Mouse (Mus musculus) gastrocnemius, adult 8-10 months (tissue): ENCODE results near the gene Nalcn. TPM values are rescaled to one million over a fixed set of nuclear protein-coding genes. Genes with fewer than 3 reads are reported as not detected.
"Not testable (repeated sequence)": the region's sequence is repeated elsewhere in the genome, so short reads cannot be mapped to it uniquely, and the experiment has no call there.

ENCODE experiments used
- DNase-seq, 2 experiments: peaks; one replicate each; pipeline ENCODE4 v3.0.0; 2022; ENCODE audit warnings: low spot score in 2 of 2
- total RNA-seq, 4 experiments: library from RNA; stranded (reverse); gene quantifications; 2 replicates each; pipeline ENCODE4 v1.2.4; 2022

Nalcn gene
- under 1 TPM; 0.10 to 0.40 (median 0.25) TPM for total RNA-seq

DNA sequence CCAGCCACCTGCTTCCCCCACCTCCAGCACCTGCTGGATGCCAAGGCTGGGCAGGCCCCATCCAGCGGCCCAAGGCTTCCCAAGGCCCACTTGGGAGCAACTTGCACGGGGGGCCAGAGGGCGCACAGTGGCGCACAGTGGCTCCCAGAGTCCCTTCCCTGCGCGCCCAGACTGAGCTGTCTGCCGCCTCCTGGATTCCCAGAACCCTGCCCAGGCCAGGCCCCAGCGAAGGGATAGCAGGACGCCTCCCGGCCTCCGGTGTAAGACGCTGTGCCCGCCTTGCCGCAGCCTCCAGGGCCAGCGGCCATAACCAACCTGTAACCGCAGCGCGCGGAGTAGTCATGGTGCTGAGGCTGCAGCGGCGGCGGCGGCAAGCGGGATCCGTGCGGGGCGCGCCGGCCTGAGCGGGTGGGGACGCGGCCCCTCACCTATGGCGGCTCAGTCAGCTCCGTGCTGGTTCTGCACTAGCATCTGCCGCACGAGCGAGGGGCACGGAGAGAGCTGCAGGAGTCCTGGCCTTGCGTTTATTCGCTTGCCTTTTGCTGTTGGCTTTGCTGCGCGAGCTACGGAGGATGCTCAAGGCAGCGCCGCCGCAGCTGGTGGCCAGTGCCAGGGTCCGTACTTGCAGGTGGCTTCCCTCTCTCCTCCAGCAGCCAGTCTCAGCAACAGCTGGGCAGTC, at the start of gene Nalcn:
Gene Nalcn, minus strand, starts transcription at position 644 of the 679 bp plus-strand sequence.
- no peak for DNase-seq

DNA sequence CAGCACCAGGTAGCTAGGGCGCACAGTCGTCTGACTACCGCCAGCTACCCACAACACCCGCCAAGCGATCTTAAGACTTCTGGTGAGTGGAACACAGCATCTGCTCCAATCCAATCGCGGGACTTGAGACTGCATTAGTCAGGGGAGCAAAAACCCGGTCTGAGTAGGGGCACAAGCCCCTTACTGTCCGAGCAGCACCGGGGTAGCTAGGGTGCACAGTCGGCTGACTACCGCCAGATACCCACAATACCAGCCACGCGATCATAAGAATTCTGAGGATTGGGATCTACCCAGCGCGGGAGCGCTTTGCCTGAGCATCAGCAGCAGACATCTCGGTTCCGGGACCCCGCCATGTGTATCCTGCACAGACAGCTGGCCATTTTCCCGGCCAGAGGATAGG, 44.1 kb upstream of the Nalcn start:
- DNase-seq: not testable (repeated sequence)

DNA sequence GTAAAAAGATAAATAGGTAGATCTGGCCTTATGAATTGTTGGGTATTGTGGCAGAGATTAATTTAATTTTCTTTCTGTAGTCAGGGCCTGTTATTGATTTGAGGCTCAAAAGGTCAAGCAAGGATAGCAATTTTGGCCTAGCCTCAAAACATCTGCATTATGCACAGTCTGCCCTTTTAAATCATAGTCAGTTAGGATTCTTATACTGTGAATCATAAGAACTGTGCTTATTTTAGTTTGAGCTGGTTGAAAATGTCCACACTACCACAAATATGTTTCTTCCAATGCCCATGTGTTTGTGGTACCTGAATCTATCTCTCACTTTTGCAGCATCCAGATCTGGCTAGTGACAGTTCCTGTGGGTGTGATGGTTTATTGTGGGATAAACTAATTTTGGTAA, 37.5 kb upstream of the Nalcn start:
- DNase-seq: no peak

DNA sequence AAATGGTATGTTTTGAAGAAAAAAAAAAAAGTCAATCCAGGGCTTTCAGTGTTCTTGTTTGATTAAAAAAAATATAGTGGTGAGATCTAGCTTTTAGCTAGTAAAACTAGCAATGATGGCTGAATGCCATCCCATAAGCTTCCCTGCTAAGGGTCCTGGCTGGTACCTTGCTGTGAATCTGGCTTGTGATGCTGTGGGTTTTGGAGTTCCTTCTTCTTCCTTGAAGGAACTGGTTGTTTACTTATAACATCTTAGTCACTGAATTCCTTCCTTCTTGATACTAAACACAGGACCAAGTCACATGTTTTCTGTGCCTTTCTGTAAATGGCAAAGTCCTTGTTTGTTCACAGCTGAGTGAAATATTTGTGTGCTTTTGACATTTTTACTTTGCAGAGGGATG, 36.3 kb upstream of the Nalcn start:
- no peak for DNase-seq

DNA sequence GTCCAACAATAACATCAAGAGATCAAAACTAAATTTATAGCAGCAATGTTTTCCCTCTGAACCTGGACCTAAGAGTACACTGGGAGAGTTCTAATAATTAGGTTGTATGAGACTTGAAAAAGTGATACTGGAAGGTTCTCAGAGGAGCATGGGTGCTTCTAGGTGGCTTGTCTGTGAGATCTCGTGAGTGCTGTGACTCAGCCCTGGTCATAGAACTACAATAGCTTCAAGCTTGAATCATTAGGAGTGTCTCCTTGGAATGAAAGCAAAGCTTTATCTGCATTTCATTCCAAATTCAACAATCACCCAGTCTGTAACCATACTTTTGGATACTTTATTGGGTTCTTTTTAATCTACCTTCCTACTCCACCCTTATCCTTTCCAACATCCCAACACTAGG, 35.4 kb upstream of the Nalcn start:
- DNase-seq: no peak

DNA sequence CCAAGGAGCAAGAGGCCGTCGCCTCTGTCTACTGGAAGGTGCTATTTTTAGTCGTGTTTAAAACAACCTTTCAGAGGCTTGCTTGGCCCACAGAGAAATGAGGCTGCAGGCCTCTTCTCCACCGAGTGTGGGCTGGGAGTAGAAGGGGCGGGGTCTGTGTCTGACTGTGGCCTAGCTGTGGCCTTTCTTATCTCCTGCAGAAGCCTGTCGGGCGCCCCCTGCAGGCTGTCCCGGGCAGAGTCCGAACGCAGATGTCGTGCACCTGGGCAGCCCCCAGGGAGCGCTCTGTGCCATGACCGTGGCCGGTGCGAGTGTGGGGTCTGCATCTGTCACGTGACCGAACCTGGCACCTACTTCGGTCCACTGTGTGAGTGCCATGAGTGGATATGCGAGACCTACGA, 34.1 kb upstream of the Nalcn start:
- peak; percentile 26 to 45 for DNase-seq

DNA sequence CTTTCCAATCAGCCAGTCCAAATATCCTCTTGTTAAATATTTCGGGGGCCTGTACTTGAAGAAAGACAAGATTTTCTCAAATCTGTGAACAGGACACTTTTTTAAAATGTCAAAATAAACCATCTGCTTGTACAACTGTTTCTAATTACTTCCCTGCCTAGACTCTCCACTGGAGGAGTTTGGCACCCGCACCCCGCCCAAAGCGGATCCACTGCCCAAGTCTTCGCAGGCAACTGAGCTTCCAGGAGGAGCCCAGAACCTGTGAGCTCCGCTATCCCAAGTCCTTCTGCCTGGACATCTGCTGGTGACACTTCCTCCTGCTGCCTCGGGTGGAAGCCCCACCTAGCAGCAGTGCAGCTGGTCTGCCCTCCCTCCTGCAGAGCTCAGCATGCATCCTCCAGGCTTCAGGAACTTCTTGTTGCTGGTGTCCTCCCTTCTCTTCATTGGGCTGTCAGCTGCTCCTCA, 33.0 kb upstream of the Nalcn start, which contains the start of gene Itgbl1:
Gene Itgbl1, plus strand, starts transcription at position 51 of the 465 bp plus-strand sequence.
- DNase-seq: peak in 1 of 2 experiments; percentile 24

DNA sequence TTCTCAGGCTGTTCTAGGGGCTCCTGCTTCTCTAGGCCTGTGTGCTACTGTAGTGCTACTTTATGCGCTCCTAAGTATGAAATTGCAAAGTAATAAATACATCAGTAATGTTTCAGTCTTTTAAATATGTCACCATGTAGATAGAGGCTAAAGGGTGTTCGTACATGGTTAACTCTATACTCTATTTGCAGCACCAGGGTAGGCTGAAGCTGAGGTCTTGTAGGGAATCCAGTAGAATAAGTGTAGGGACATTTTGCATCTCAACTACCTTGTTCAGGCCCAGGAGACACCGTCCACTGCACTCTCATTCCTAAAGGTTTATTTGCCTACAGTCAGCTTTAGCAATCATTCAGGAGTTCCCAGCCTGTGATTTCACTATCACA, 227 bp upstream of the Nalcn start:
- DNase-seq: no peak

DNA sequence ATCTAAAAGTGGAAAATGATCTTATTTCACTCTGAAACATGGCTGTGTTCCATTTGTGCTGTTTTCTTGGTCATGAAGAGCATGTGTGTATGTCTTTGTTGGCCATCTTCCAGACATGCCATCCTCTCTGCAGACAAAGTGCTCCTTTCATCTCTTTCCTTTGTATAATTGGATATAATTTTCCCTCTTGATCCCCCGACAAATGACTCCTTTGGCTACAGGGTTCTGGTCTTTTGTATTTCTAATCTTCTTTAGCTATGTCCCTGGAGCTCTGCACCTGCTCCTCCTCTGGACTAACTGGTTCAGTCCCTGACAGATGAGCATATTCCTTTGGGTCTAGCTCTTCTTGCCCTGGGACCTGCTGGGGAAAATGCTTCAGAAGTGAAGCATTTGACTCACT, 4.0 kb downstream of the Nalcn start:
- no peak for DNase-seq

DNA sequence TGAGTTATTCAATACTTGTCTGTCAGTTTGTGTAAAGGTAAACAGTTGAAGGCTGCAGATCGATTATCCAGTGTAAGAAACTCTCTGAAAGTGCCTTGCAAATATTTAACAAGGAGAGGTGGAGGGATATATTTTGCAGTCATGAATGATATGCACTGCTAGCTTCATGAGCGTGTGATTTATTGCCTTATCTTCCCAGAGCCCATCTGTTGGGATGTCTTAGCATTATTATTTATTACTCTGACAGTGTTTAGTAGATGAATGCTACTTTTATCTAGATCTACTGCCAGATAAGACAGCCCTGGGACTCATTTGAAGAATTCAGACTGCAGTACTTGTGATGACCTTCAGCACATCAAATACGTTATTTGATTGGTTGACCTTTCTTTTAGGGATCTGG, 31.7 kb downstream of the Nalcn start:
- DNase-seq: no peak

DNA sequence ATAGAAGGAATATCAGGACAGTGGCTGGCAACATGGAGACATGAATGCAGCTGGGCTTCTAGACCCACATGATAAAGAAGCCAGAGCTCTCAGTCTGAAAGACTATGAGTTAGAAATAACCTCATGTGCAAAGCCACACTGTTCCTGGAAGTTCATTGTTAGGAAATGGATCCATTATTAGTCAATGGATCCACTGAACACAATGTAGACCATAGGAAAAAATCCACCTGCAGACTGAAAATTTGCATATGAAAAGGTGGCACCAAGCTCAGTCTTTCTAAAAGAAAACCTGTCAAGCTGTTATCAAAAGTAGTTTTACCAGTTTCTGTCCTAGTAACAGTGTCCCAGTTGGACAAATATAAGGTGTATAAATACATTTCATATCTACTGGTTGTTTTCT, 39.5 kb downstream of the Nalcn start:
- DNase-seq: no peak

DNA sequence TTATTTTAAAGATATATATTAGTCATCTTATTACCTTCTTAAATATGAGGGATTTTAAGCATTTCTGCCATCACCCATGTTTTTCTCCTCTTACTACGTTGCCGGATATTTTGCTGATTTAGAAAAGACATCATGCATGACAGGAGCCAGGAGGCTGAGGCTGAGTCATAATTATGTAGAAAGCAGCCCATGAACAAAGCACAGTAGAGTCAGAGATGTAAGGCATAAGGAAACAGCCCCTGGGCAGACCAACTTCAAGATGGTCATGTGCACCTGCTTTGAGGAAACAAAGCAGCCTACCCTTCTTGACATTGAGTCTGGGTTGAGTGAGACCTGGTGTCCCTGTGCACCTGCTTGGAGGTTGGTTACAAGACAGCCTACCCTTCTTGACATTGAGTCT, 44.5 kb downstream of the Nalcn start:
- no peak for DNase-seq

DNA sequence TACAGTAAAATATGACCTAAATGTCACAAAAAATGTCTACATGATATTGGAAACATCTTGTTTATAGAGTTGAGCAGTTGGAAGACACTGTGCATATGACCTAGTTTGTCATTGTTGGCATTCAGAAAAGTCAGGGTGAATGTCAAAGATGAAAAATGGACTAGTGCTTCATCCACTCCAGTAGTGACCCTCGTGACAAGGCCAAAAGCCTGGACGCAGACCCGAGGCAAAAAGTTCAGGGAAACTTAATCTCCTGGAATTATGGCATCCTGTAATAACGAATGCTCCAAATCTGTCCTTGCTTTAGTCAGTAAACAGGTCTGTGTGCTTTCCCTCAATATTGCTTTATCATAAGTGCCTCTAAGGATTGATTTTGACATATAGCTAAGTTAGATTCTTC, 51.6 kb downstream of the Nalcn start:
- DNase-seq: no peak

DNA sequence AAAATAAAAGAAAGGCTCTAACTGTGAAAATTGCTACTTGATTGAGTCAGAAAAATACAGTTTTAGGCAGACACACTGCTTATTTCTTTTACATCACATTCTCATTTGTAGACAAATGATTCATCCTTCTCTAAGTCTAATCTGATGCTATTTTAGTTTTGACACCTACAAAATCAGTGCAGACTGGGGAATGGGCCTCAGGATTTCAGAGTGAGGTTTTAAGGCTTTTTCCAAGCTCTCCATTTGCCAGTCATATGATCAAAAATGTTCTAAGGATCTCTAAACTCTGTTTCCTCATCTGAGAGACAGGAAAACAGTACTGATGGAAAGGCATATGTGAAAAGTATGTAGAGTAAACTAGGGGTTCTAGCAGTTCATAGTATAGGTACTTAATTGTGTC, 52.0 kb downstream of the Nalcn start:
- no peak for DNase-seq

DNA sequence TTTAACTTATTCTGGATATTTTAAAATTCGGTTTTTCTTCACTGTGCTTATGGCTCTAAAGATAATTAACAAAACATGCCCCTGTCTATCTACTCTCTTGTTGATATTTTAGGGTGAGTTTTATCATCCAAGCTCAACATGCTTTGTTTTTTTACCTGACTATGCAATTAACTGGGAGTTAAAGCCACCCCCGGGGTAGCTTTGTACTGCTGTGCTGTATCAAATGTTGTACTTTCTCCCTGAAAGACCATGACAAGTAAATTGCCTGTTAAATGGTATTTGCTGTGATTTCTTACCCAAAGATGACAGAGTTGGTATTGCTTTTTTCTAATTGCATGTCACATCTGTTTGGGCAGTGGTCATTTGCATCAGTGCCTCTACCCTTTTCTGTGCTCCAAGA, 60.3 kb downstream of the Nalcn start:
- DNase-seq: no peak

DNA sequence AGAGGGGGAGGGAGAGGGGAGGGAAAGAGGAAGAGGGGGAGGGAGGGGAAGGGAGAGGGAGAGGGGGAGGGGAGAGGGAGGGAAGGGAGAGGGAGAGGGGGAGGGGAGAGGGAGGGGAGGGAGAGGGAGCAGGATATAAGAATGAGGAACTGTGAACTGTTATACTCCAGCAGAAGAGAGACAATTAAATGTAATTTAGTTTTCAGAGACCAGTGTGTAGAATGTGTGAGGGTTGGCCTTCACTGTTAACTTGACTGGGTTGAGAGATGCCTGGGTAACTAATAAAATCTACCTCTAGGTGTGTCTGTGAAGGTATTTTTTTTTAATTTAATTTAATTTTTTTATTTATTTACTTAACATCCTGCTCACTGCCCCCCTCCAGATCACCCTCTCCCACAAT, 71.4 kb downstream of the Nalcn start:
- no peak for DNase-seq

DNA sequence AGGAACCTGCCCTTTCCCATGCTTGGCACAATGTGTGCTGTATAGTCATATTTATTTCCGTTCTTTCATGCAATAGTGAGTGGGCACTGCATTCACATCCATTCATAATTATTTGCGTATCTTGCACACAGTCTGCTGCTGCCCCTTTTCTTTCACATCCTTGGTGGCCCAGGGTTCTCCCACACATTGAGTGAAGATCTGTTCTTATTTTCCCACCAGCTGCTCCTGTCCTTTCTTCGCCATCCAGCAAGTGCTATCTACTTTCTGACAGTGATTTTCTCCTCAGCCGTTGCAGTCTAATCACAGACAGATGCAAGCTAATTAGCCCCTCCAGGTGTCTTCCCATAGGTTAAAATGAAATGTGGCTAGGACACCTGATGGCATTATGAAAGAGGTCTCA, 72.0 kb downstream of the Nalcn start:
- DNase-seq: no peak

DNA sequence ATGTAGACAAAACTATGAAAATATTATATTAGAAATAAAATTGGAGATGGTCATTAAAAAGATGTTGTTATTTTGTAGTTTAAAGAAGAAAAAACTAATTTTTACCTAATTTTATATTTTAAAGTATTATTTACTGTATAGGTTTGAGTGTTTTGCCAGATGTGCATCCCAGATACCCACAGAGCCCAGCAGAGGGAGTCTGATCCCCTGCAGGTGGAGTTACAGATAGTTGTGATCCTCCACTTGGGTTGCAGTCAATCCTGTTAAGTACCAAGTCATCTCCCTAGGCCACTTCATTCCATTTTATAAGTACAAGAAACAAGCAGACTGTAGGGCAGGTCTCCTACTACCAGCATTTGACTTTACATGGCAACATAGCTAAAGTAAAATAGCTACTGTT, 84.6 kb downstream of the Nalcn start:
- DNase-seq: no peak

DNA sequence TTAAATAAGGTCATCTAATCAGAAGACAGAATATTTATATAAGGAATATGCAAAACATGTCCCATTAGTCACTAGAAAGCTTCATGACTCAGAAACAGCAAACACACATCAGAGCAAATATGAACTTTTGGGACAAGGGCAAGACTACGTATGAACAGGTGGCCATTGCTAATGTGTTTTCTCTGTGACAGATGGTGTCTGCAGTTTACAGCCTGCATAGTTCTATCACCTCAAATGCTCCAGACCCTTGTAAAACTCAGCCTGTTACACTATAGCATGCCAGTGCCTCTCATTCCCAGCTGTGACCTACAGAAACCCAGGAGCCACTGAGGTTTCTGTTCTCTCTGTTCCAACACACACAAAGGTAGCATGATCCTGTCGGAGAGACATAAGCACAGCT, 91.3 kb downstream of the Nalcn start:
- DNase-seq: no peak

DNA sequence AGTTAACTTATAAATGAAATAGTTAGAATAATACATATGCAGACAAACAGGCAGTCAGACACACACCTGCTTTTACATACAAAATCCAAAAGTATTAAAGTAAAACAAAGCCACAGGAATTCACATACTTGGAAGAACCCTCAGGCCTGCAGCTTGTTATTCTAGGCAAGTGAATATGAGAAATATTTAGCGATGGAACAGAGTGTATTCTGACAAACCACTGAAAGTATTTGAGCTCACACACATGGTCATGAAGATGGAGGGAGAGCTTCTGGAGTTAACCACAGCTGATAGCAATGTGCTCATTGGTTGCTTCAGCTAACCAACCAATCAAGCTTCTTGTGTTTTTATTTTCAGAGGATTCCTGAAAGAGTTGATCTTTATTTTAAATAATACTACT, 93.9 kb downstream of the Nalcn start:
- no peak for DNase-seq

DNA sequence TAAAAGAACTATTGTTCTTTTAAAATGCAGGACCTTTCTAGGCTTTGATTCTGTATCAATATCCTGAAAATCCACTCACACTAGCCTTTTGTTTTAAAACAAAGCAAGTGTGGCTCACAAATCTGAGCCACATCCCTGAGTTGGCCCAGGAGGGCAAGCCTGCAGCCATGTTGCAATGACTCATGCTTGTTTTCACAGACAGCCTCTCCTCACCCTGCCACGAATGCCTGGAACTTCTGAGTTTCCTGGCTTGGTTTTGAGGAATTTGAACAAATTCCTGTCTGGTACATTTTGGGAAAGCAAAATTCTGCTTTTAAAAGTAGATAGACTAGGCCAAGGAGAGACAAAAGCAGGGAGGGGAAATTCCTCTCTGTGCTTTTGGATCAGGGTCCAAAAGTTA, 95.7 kb downstream of the Nalcn start:
- DNase-seq: peak; percentile 10 to 15

DNA sequence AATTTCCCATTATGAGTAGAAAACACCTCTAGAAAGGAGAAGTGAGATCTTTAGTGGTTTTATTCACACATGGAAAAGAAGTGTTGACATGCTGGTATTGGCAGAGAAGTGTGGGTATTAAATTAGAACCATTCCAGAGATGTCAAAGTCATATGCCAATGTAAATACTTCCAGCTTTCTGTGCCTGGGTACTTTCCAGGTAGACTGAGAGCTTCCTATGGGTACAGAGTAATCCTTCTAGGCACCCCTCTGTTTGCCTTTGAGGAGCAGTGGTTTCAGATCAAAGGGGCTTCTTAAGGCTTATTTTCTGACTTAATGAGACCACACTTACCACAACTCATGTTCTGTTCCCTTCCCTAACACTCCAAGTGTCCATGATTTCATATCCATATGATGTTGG, 97.8 kb downstream of the Nalcn start:
- DNase-seq: no peak

DNA sequence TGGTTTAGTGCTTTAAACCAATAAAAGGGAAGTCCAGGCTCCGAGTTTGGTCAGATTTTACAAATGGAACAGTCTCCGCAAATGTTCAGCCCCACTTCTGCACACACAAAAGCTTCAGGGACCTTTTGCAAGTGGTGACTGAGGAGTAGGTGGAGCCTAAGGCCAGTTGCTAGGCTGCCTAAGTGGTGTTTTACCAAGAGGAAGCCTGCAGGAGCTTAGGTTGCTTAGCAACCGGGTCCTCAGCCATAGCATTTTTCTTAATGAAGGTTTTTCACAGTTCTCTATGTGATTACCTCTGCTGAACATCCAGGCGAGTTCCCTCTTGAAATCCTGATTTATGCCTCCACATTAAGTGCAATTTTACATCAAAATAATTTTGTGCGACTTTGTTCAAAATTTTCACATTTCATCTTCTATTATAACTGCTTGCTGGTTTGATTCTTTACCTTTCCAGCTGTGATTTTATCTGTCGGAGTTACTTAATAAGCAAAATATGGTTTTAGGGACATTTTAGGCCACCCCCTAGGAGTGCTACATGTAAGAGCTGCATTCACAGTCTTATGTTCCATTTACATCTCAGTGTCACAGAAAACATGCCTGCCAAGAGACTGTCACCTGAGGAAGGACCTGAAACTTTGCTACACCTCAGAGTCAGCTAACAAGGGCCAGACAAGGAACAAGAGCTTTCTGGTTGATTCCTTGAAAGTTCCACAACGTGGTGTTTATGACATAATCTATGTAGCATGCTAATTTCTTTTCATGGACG, 113.4 kb downstream of the Nalcn start:
- DNase-seq: no peak
